Mouse (Mus musculus) kidney, embryonic 15.5 days (tissue): ENCODE results near the gene Pgap1. TPM values are rescaled to one million over a fixed set of nuclear protein-coding genes. Genes with fewer than 3 reads are reported as not detected.

Experiments used
- ATAC-seq: fragments of 200-750 bp; cut with Nextera tagmentation; replicated peaks from 2 replicates; pipeline ENCODE4 v1.8.0; 2017; ENCODE audit warnings: moderate TSS enrichment; ENCODE audit not compliant: low FRiP score
- H3K27ac ChIP-seq: fragments of 300-500 bp; sonication (generic); 2 replicates; pipeline ENCODE4 v1.5.1; 2015; ENCODE audit warnings: mild to moderate bottlenecking, inconsistent platforms
- H3K27me3 ChIP-seq: fragments of 300-500 bp; sonication (generic); 2 replicates; pipeline ENCODE4 v1.6.1; 2015; ENCODE audit warnings: inconsistent platforms
- H3K36me3 ChIP-seq: fragments of 300-500 bp; sonication (generic); 2 replicates; pipeline ENCODE4 v1.6.1; 2015; ENCODE audit warnings: inconsistent platforms
- H3K4me1 ChIP-seq: fragments of 300-500 bp; sonication (generic); 2 replicates; pipeline ENCODE4 v1.6.1; 2015; ENCODE audit warnings: inconsistent platforms
- H3K4me2 ChIP-seq: fragments of 300-500 bp; sonication (generic); 2 replicates; pipeline ENCODE4 v1.6.1; 2015; ENCODE audit warnings: moderate library complexity, mild to moderate bottlenecking, inconsistent platforms
- H3K4me3 ChIP-seq: fragments of 300-500 bp; sonication (generic); replicated peaks from 2 replicates; pipeline ENCODE4 v1.5.1; 2015; ENCODE audit warnings: mild to moderate bottlenecking, inconsistent platforms
- H3K9ac ChIP-seq: fragments of 300-500 bp; sonication (generic); 2 replicates; pipeline ENCODE4 v1.6.1; 2015; ENCODE audit warnings: mild to moderate bottlenecking, inconsistent platforms
- H3K9me3 ChIP-seq: fragments of 300-500 bp; sonication (generic); replicated peaks from 2 replicates; pipeline ENCODE4 v1.6.1; 2016; ENCODE audit warnings: inconsistent platforms
- WGBS: fragments of 180-500 bp; shearing (Covaris S2); methylation state at CpG from one replicate; pipeline ENCODE4 v1.1.7; 2015; ENCODE audit warnings: mixed read lengths; 5-methylcytosine and 5-hydroxymethylcytosine counted together
- polyA plus RNA-seq: library from polyadenylated mRNA; unstranded; fragments of >200 nt; fragmentation: Nextera tagmentation; extraction: Ambion mirVana; gene quantifications from 2 replicates; pipeline ENCODE4 v1.2.1, GENCODE M21; 2015

Pgap1 gene
- polyA plus RNA-seq, 1 experiment from 2014 or later, result 6.6 TPM

GRCm38 (mm10) chr1:54578358-54579184 is 21.1 kb upstream of the Pgap1 start:
- no peak overlapping the region for H3K4me3 ChIP-seq

GRCm38 (mm10) chr1:54569102-54569501 is 11.6 kb upstream of the Pgap1 start:
- H3K27me3 ChIP-seq, result no peaks in the 10 kb centered on the region
- H3K4me1 ChIP-seq, result no peaks in the 10 kb centered on the region
- H3K9ac ChIP-seq, result no peak overlapping the region
- no peak overlapping the region for H3K4me3 ChIP-seq
- H3K9me3 ChIP-seq, result no peaks in the 10 kb centered on the region
- no peak overlapping the region for H3K27ac ChIP-seq
- 74% methylated on average over 2 of the region's 2 CpGs for WGBS
- H3K4me2 ChIP-seq, result no peak overlapping the region
- no peaks in the 10 kb centered on the region for H3K36me3 ChIP-seq
- ATAC-seq, result no peak

More at GRCm38 (mm10) chr1:54578358-54579184, 21.1 kb upstream of the Pgap1 start:
- H3K27ac ChIP-seq, result no peak overlapping the region
- H3K4me1 ChIP-seq, result no peaks in the 10 kb centered on the region
- 65% methylated on average over 8 of the region's 8 CpGs for WGBS
- ATAC-seq, result no peak
- no peaks in the 10 kb centered on the region for H3K36me3 ChIP-seq
- H3K9ac ChIP-seq, result no peak overlapping the region
- H3K27me3 ChIP-seq, result no peaks in the 10 kb centered on the region
- H3K9me3 ChIP-seq, result no peaks in the 10 kb centered on the region
- H3K4me2 ChIP-seq, result no peak overlapping the region

DNA sequence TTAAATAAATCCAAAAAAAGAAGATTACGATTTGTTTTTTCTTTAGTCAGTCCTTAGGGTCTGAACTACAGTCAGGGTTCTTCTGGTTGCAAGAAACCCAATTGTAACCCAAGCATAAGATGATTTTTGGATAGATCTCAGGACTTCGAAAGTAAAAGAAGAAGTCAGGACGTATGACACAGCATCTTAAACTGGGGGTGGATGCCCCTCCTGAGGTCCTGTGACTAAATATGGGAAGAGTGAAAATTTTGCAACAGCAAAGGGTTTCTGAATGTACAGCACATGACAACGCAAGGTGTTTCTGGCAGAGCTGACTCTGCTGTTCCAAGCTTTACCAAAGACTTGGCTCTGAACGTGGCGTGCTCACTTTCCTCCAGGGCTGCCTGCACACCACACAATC is 6.4 kb upstream of the Pgap1 start:
- no peaks in the 10 kb centered on the region for H3K36me3 ChIP-seq
- peaks cover 6% of the 10 kb centered on the region; the same call in 1 of the 2 replicates for H3K27me3 ChIP-seq
- H3K9ac ChIP-seq, result no peak overlapping the region
- 88% methylated on average over 6 of the region's 6 CpGs for WGBS
- H3K9me3 ChIP-seq, result no peaks in the 10 kb centered on the region
- ATAC-seq, result no peak
- H3K27ac ChIP-seq, result no peak overlapping the region
- no peaks in the 10 kb centered on the region for H3K4me1 ChIP-seq
- no peak overlapping the region for H3K4me3 ChIP-seq
- no peak overlapping the region for H3K4me2 ChIP-seq

DNA sequence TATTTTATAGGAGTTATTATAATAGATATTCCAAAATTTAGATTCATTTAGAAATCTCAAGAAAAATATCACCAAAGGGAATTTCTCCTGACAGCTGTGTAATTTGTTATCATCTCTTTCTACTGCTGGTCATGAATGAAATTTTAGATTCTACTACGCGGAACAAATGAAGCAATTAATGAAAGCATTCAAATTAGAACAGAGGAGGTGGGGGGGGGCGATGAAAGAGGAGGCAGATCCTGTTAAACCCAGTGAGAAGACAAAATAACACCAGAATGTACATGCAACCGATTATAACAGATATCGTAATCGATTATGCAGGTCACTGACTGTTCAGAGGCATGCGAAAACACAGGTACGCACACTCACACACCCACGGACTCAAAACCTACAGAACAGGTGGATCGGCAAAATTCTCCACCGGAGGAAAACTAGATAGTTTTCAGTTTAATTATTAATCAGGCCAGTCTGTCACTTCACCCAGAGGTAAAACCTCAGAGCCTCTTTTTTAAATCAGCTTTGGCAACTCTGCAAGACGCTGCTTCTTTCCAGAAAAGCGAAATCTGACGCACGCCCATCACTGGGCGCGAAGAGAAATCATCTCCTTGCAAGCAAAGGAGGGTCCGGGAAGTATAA is 780 bp downstream of the Pgap1 start:
- Histone ChIP-seq H3K27me3 (peaks cover 7% of the 10 kb centered on the region; the same call in 1 of the 2 replicates), H3K9ac (peak overlapping the region; percentile 58), H3K9me3 (no peaks in the 10 kb centered on the region), H3K4me2 (peak overlapping the region; percentile 96), H3K4me3 (peak overlapping the region; percentile 67), H3K4me1 (0 out of 2 replicates have a peak, but pooled peaks cover 7% of the 10 kb centered on the region), H3K36me3 (no peaks in the 10 kb centered on the region), H3K27ac (peak overlapping the region; percentile 80)
- 4% methylated on average over 18 of the region's 18 CpGs for WGBS
- no peak for ATAC-seq

DNA sequence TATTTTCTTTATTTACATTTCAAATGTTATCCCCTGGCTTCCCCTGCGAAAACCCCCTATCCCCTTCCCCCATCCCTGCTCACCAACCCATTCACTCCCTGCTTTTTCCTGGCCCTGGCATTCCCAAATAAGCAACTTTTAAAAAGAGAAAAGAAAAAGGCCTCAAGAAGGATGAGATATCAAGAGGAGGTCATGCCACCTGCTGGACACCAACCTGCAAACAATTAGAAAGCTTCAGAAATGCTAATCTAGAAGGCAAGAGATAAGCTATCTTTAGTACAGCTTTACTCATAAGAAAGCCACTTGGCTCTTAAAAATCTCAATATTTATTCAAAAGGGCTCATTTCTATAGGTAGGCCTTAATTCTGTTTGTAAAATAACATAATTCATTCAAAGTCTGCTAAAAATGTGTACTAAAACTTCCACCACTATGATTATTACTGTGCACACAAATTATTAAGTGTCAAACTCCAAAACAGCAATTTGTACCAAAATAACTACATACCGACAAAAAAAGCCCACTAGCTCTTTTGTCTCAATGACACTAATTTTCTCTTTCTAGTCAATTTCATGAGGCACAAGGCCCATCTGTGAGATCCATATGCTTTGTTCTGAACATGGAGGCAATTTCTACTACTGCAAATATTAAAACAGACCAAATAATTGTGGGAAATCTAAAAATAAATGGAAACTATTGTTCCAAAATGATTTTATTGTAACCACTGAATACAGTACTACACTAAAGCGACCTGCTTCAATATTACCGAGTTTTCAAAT is 1.9 kb downstream of the Pgap1 start:
- no peak overlapping the region for H3K4me2 ChIP-seq
- H3K4me3 ChIP-seq, result no peak overlapping the region
- H3K36me3 ChIP-seq, result no peaks in the 10 kb centered on the region
- no peak for ATAC-seq
- no peak overlapping the region for H3K27ac ChIP-seq
- no peaks in the 10 kb centered on the region for H3K9me3 ChIP-seq
- peaks cover 7% of the 10 kb centered on the region; the same call in 1 of the 2 replicates for H3K27me3 ChIP-seq
- WGBS, result 56% methylated on average over 4 of the region's 4 CpGs
- no peak overlapping the region for H3K9ac ChIP-seq
- 0 out of 2 replicates have a peak, but pooled peaks cover 7% of the 10 kb centered on the region for H3K4me1 ChIP-seq

DNA sequence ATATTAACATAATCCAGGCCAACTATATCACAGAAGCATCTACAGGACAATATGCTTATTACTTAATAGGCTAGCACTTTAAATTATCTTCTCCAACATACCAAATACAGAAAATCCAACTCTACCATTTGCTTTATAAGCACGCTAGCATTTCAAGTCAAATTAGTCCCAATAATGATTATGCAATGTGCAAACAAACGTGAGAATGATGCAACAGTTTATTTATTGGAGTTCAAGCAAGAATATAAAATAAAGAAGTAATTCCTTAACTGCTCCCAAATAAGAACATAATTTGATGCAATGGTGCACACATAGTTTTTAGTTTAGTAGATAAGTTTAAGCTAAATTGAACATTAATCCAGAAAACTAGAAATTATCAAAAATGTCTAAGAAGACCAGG is 4.9 kb downstream of the Pgap1 start:
- H3K9ac ChIP-seq, result no peak overlapping the region
- 91% methylated on average over 2 of the region's 2 CpGs for WGBS
- no peak overlapping the region for H3K4me3 ChIP-seq
- no peak overlapping the region for H3K4me2 ChIP-seq
- H3K4me1 ChIP-seq, result 0 out of 2 replicates have a peak, but pooled peaks cover 2% of the 10 kb centered on the region
- H3K9me3 ChIP-seq, result no peaks in the 10 kb centered on the region
- no peak overlapping the region for H3K27ac ChIP-seq
- H3K36me3 ChIP-seq, result peaks cover 4% of the 10 kb centered on the region; the same call in 1 of the 2 replicates
- no peaks in the 10 kb centered on the region for H3K27me3 ChIP-seq
- ATAC-seq, result no peak

GRCm38 (mm10) chr1:54545200-54545599 is 12.3 kb downstream of the Pgap1 start:
- no peaks in the 10 kb centered on the region for H3K4me1 ChIP-seq
- ATAC-seq, result no peak
- 91% methylated on average over 9 of the region's 9 CpGs for WGBS
- H3K27me3 ChIP-seq, result no peaks in the 10 kb centered on the region
- no peak overlapping the region for H3K4me2 ChIP-seq
- peaks cover 12% of the 10 kb centered on the region; the same call in 1 of the 2 replicates for H3K36me3 ChIP-seq
- no peaks in the 10 kb centered on the region for H3K9me3 ChIP-seq
- H3K4me3 ChIP-seq, result no peak overlapping the region
- no peak overlapping the region for H3K27ac ChIP-seq
- no peak overlapping the region for H3K9ac ChIP-seq

DNA sequence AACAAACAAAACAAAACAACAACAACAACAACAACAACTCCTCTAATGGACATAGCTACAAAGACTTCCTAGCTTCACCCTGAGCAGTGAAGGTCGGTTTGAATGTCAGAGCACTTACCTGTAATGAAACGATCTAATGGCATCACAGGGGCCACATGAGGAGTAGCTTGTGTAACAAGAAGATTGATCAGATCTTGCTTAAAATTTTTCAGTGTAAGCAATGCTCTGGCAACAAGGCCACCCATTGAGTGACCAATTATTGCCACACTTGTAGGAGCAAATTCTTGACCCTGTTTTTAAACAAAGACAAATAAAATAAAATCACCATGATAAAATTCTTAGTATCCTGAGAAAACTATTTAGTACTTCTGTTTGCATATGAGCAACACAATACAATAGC is 14.6 kb downstream of the Pgap1 start:
- no peaks in the 10 kb centered on the region for H3K9me3 ChIP-seq
- peaks cover 15% of the 10 kb centered on the region for H3K36me3 ChIP-seq
- no peak for ATAC-seq
- no peak overlapping the region for H3K4me3 ChIP-seq
- no peaks in the 10 kb centered on the region for H3K4me1 ChIP-seq
- H3K9ac ChIP-seq, result no peak overlapping the region
- H3K27me3 ChIP-seq, result no peaks in the 10 kb centered on the region
- no peak overlapping the region for H3K4me2 ChIP-seq
- WGBS, result 89% methylated on average over 2 of the region's 2 CpGs
- H3K27ac ChIP-seq, result no peak overlapping the region

GRCm38 (mm10) chr1:54531170-54531569 is 26.3 kb downstream of the Pgap1 start:
- H3K9ac ChIP-seq, result no peak overlapping the region
- WGBS, result 43% methylated on average over 6 of the region's 6 CpGs
- no peak for ATAC-seq
- H3K4me2 ChIP-seq, result no peak overlapping the region
- no peaks in the 10 kb centered on the region for H3K27me3 ChIP-seq
- peaks cover 15% of the 10 kb centered on the region; the same call in 1 of the 2 replicates for H3K36me3 ChIP-seq
- H3K9me3 ChIP-seq, result no peaks in the 10 kb centered on the region
- no peaks in the 10 kb centered on the region for H3K4me1 ChIP-seq
- H3K4me3 ChIP-seq, result no peak overlapping the region
- no peak overlapping the region for H3K27ac ChIP-seq

DNA sequence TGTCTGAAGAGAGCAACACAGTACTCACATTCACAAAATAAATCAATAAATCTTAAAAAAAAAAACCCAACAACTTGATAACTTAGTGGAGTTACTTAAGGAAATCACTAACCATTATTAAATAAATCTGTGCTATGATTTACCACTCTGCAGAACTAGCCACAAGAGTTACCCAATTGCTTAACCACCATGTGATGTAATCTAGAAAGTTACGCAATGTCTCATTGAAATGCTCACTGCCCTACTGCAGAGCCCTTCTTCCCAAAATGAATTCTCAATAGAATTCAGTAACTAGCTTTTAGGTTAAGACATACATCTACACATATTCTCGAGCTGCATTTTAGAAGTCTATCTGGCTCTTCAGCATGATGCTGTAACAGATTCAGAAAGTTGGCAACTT is 33.8 kb downstream of the Pgap1 start:
- H3K9me3 ChIP-seq, result no peaks in the 10 kb centered on the region
- no peak overlapping the region for H3K4me2 ChIP-seq
- H3K4me1 ChIP-seq, result no peaks in the 10 kb centered on the region
- no peak for ATAC-seq
- no peaks in the 10 kb centered on the region for H3K27me3 ChIP-seq
- peaks cover 11% of the 10 kb centered on the region; the same call in 1 of the 2 replicates for H3K36me3 ChIP-seq
- no peak overlapping the region for H3K27ac ChIP-seq
- H3K9ac ChIP-seq, result no peak overlapping the region
- 90% methylated on average over 2 of the region's 2 CpGs for WGBS
- no peak overlapping the region for H3K4me3 ChIP-seq

- Histone ChIP-seq H3K27ac (no peak overlapping the region), H3K9ac (no peak overlapping the region), H3K4me1 (no peaks in the 10 kb centered on the region), H3K27me3 (no peaks in the 10 kb centered on the region), H3K4me3 (no peak overlapping the region), H3K9me3 (no peaks in the 10 kb centered on the region), H3K36me3 (peaks cover 4% of the 10 kb centered on the region; the same call in 1 of the 2 replicates), H3K4me2 (no peak overlapping the region)
- WGBS, result 90% methylated on average over 5 of the region's 5 CpGs
- ATAC-seq, result no peak
These were observed 37.4 kb downstream of the Pgap1 start for GRCm38 (mm10) chr1:54520062-54520577.
